Mouse (Mus musculus) neural tube, embryonic 11.5 days (tissue): ENCODE data around the gene 1700025G04Rik. TPM values are rescaled to one million over a fixed set of nuclear protein-coding genes. Genes with fewer than 3 reads are reported as not detected.

Experiments
- ATAC-seq: fragments of 200-750 bp; cut with Nextera tagmentation; 2 replicates; pipeline ENCODE4 v1.8.0; 2017; ENCODE audit warnings: moderate number of reproducible peaks, mild to moderate bottlenecking, moderate TSS enrichment, moderate library complexity; ENCODE audit not compliant: insufficient read depth, low FRiP score, low TSS enrichment
- DNase-seq: peaks from one replicate; pipeline ENCODE4 v3.0.0-alpha.2; 2015; ENCODE audit warnings: low spot score
- H3K27ac ChIP-seq: fragments of 300-500 bp; sonication (generic); 2 replicates; pipeline ENCODE4 v1.5.1; 2014; ENCODE audit warnings: low read depth, mild to moderate bottlenecking, low read length
- H3K27me3 ChIP-seq: fragments of 300-500 bp; sonication (generic); 2 replicates; pipeline ENCODE4 v1.6.1; 2014; ENCODE audit warnings: mild to moderate bottlenecking, low read length, mixed read lengths; ENCODE audit not compliant: control insufficient read depth, insufficient read depth
- H3K36me3 ChIP-seq: fragments of 300-500 bp; sonication (generic); 2 replicates; pipeline ENCODE4 v1.6.1; 2014; ENCODE audit warnings: mild to moderate bottlenecking, low read length, moderate library complexity, mixed read lengths; ENCODE audit not compliant: control insufficient read depth, insufficient read depth
- H3K4me1 ChIP-seq: fragments of 300-500 bp; sonication (generic); 2 replicates; pipeline ENCODE4 v1.6.1; 2014; ENCODE audit warnings: low read length, mixed read lengths; ENCODE audit not compliant: control insufficient read depth, insufficient read depth
- H3K4me2 ChIP-seq: fragments of 300-500 bp; sonication (generic); 2 replicates; pipeline ENCODE4 v1.6.1; 2014; ENCODE audit warnings: low read depth, mild to moderate bottlenecking, moderate library complexity
- H3K4me3 ChIP-seq: fragments of 300-500 bp; sonication (generic); 2 replicates; pipeline ENCODE4 v1.5.1; 2014; ENCODE audit warnings: low read depth, low read length
- H3K9ac ChIP-seq: fragments of 300-500 bp; sonication (generic); 2 replicates; pipeline ENCODE4 v1.6.1; 2014; ENCODE audit warnings: mild to moderate bottlenecking, low read length
- H3K9me3 ChIP-seq: fragments of 300-500 bp; sonication (generic); 2 replicates; pipeline ENCODE4 v1.6.1; 2016; ENCODE audit warnings: low read length; ENCODE audit not compliant: control insufficient read depth
- WGBS: fragments of 180-500 bp; shearing (Covaris S2); extraction: QIAGEN DNeasy Blood & Tissue Kit; methylation state at CpG from one replicate; pipeline ENCODE4 v1.1.7; 2014; 5-methylcytosine and 5-hydroxymethylcytosine counted together
- polyA plus RNA-seq: library from polyadenylated mRNA; unstranded; fragments of >200 nt; fragmentation: Nextera tagmentation; extraction: Ambion mirVana; gene quantifications from 2 replicates; pipeline ENCODE4 v1.2.1, GENCODE M21; 2014

Gene 1700025G04Rik
- polyA plus RNA-seq, 1 experiment from 2014 or later: 40.7 TPM

- no peak overlapping the region for H3K9ac ChIP-seq
- ATAC-seq (no peak), DNase-seq (no peak)
- no peaks in the 10 kb centered on the region for H3K4me1 ChIP-seq
- no peaks in the 10 kb centered on the region for H3K36me3 ChIP-seq
- no peak overlapping the region for H3K4me3 ChIP-seq
- no peaks in the 10 kb centered on the region for H3K9me3 ChIP-seq
- H3K4me2 ChIP-seq: no peak overlapping the region
- H3K27ac ChIP-seq: no peak overlapping the region
- no peaks in the 10 kb centered on the region for H3K27me3 ChIP-seq
- 88% methylated on average over 17 of the region's 17 CpGs for WGBS
Measured at GRCm38 (mm10) chr1:151975418-151976379, 114.2 kb downstream of the 1700025G04Rik start.

- no peaks in the 10 kb centered on the region for H3K27me3 ChIP-seq
- H3K4me3 ChIP-seq: no peak overlapping the region
- no peak for DNase-seq
- no peak overlapping the region for H3K27ac ChIP-seq
- no peaks in the 10 kb centered on the region for H3K9me3 ChIP-seq
- H3K4me2 ChIP-seq: no peak overlapping the region
- H3K36me3 ChIP-seq: no peaks in the 10 kb centered on the region
- no peaks in the 10 kb centered on the region for H3K4me1 ChIP-seq
- no peak overlapping the region for H3K9ac ChIP-seq
- WGBS: 86% methylated on average over 8 of the region's 8 CpGs
- ATAC-seq: no peak
Measured at GRCm38 (mm10) chr1:151974887-151975286, 115.0 kb downstream of the 1700025G04Rik start.

DNA sequence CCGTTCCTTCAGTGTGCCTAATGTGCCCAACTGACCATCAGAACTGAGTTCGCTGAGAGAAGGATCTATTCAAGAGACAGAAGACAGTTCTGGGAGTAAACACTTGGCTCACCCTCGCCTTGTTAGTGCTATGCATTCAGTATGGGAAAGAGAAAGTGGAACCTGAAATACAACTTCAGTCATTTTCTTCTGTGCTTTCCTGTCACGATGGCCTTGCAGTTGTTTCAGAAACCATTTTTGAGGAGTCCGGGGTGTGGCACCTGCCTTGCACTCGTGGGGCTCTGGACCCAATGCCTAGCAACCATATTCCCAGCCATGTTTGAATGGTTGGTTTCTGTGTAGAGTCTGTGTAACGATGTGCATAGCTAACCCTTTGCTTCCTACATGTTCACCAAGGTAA lies 115.5 kb downstream of the 1700025G04Rik start:
- 91% methylated on average over 7 of the region's 7 CpGs for WGBS
- no peak overlapping the region for H3K9ac ChIP-seq
- no peaks in the 10 kb centered on the region for H3K36me3 ChIP-seq
- H3K9me3 ChIP-seq: no peaks in the 10 kb centered on the region
- H3K4me1 ChIP-seq: no peaks in the 10 kb centered on the region
- H3K4me3 ChIP-seq: no peak overlapping the region
- H3K27me3 ChIP-seq: no peaks in the 10 kb centered on the region
- no peak overlapping the region for H3K4me2 ChIP-seq
- ATAC-seq: no peak
- DNase-seq: no peak
- no peak overlapping the region for H3K27ac ChIP-seq

- ATAC-seq: no peak
- no peak overlapping the region for H3K27ac ChIP-seq
- no peak overlapping the region for H3K9ac ChIP-seq
- no peaks in the 10 kb centered on the region for H3K4me1 ChIP-seq
- no peak for DNase-seq
- H3K4me3 ChIP-seq: no peak overlapping the region
- WGBS: 83% methylated on average over 5 of the region's 5 CpGs
- H3K4me2 ChIP-seq: no peak overlapping the region
- H3K9me3 ChIP-seq: no peaks in the 10 kb centered on the region
- no peaks in the 10 kb centered on the region for H3K36me3 ChIP-seq
- H3K27me3 ChIP-seq: no peaks in the 10 kb centered on the region
Measured at GRCm38 (mm10) chr1:151973110-151973700, 116.7 kb downstream of the 1700025G04Rik start.

DNA sequence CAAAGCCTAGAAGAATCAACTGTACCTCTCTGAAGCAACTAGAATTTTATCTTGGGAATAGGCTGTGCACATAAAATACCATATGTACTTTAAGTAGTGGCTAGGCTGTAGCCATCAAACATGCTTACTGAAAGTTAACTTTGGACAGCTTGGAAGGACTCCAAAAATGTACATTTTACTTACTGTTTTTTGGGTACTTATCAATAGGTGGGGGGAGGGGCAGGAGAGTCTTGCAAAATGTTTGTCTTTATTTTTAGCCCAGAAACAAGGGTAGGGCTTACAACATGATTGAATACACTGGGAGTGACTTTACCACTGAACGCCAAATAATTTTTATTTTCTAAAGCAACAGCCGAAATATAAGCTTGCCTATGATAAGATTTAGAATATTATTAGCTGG lies 118.3 kb downstream of the 1700025G04Rik start:
- H3K27ac ChIP-seq: no peak overlapping the region
- no peaks in the 10 kb centered on the region for H3K36me3 ChIP-seq
- no peak overlapping the region for H3K4me2 ChIP-seq
- H3K9me3 ChIP-seq: no peaks in the 10 kb centered on the region
- no peak overlapping the region for H3K4me3 ChIP-seq
- WGBS: 95% methylated on average over 2 of the region's 2 CpGs
- ATAC-seq: no peak
- H3K4me1 ChIP-seq: no peaks in the 10 kb centered on the region
- no peaks in the 10 kb centered on the region for H3K27me3 ChIP-seq
- H3K9ac ChIP-seq: no peak overlapping the region
- DNase-seq: no peak

- Histone ChIP-seq H3K36me3 (no peaks in the 10 kb centered on the region), H3K9me3 (no peaks in the 10 kb centered on the region), H3K4me3 (no peak overlapping the region), H3K9ac (no peak overlapping the region), H3K27me3 (no peaks in the 10 kb centered on the region), H3K4me2 (no peak overlapping the region), H3K4me1 (no peaks in the 10 kb centered on the region), H3K27ac (no peak overlapping the region)
- 92% methylated on average over 5 of the region's 5 CpGs for WGBS
- ATAC-seq (no peak), DNase-seq (no peak)
Measured at GRCm38 (mm10) chr1:151968126-151968525, 121.8 kb downstream of the 1700025G04Rik start.

DNA sequence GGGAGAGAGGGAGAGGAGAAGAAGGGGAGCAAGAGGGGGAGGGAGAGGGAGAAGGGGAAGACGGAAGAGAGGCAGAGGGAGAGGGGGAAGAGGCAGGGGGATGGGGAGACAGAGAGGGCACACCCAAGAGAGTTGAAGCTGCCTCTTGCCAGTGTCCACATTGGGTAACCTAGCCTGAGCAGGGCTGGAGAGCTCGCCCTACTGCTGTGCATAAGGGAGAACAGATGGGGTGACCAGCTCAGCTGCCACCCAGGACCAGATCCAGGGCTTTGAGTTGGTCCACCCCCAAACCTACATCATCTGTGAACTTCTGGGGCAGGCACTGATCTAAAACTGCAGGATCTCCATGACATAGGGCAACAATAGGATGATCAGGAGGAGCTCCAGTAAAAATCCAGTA lies 125.1 kb downstream of the 1700025G04Rik start:
- Histone ChIP-seq H3K4me3 (no peak overlapping the region), H3K27ac (no peak overlapping the region), H3K9me3 (no peaks in the 10 kb centered on the region), H3K4me2 (no peak overlapping the region), H3K36me3 (no peaks in the 10 kb centered on the region), H3K9ac (no peak overlapping the region), H3K4me1 (no peaks in the 10 kb centered on the region), H3K27me3 (no peaks in the 10 kb centered on the region)
- ATAC-seq (no peak), DNase-seq (no peak)
- WGBS: 84% methylated on average over 2 of the region's 2 CpGs

GRCm38 (mm10) chr1:151963248-151963647 lies 126.7 kb downstream of the 1700025G04Rik start:
- 82% methylated on average over 7 of the region's 7 CpGs for WGBS
- no peaks in the 10 kb centered on the region for H3K36me3 ChIP-seq
- ATAC-seq (no peak), DNase-seq (no peak)
- H3K9me3 ChIP-seq: no peaks in the 10 kb centered on the region
- no peak overlapping the region for H3K9ac ChIP-seq
- H3K27me3 ChIP-seq: no peaks in the 10 kb centered on the region
- H3K4me2 ChIP-seq: no peak overlapping the region
- H3K27ac ChIP-seq: no peak overlapping the region
- H3K4me3 ChIP-seq: no peak overlapping the region
- no peaks in the 10 kb centered on the region for H3K4me1 ChIP-seq

- H3K9ac ChIP-seq: no peak overlapping the region
- no peak overlapping the region for H3K4me3 ChIP-seq
Measured at GRCm38 (mm10) chr1:151962078-151962477, 127.8 kb downstream of the 1700025G04Rik start.

More at GRCm38 (mm10) chr1:151962078-151962477, 127.8 kb downstream of the 1700025G04Rik start:
- no peaks in the 10 kb centered on the region for H3K4me1 ChIP-seq
- no peak for ATAC-seq
- no peaks in the 10 kb centered on the region for H3K27me3 ChIP-seq
- no peaks in the 10 kb centered on the region for H3K36me3 ChIP-seq
- no peaks in the 10 kb centered on the region for H3K9me3 ChIP-seq
- DNase-seq: no peak
- WGBS: 59% methylated on average over 6 of the region's 6 CpGs
- H3K27ac ChIP-seq: no peak overlapping the region
- no peak overlapping the region for H3K4me2 ChIP-seq
